Mouse (Mus musculus) testis, adult 2 months (tissue): ENCODE results near the gene Gse1.

Experiments used
- CTCF ChIP-seq: fragments of 200-500 bp; IDR thresholded peaks from 2 replicates; pipeline ENCODE4 v1.5.1; 2012; ENCODE audit warnings: low read depth, mild to moderate bottlenecking, inconsistent platforms, low read length, moderate library complexity; ENCODE audit not compliant: control insufficient read depth, insufficient read depth, insufficient replicate concordance
- POLR2A ChIP-seq: fragments of 200-500 bp; IDR thresholded peaks from 2 replicates; pipeline ENCODE4 v1.6.1; 2012; ENCODE audit warnings: low read depth, mild to moderate bottlenecking, inconsistent platforms, low read length, moderate library complexity; ENCODE audit not compliant: control insufficient read depth

- TF ChIP-seq CTCF (no peak), POLR2A (no peak)
Observed at GRCm38 (mm10) chr8:120230715-120231614, 2.7 kb downstream of the Gse1 start.
